Mouse (Mus musculus) testis, postnatal 14 days (tissue): ENCODE data around the gene Lrriq4.
"Not testable (repeated sequence)": the region's sequence is repeated elsewhere in the genome, so short reads cannot be mapped to it uniquely, and the experiment has no call there.

Experiments used
- DNase-seq: peaks from one replicate; pipeline ENCODE4 v3.0.0; 2021; ENCODE audit warnings: low spot score

The Lrriq4 gene

GRCm38 (mm10) chr3:30683190-30683589 lies 38.9 kb downstream of the Lrriq4 start:
- no peak for DNase-seq

- DNase-seq, result no peak
These were observed 42.9 kb downstream of the Lrriq4 start for GRCm38 (mm10) chr3:30687216-30687615.

- no peak for DNase-seq
These were observed 46.7 kb downstream of the Lrriq4 start for GRCm38 (mm10) chr3:30690976-30691375.

GRCm38 (mm10) chr3:30695661-30696060 lies 51.4 kb downstream of the Lrriq4 start:
- DNase-seq, result no peak

- DNase-seq, result peak; percentile 21
These were observed 52.0 kb downstream of the Lrriq4 start for GRCm38 (mm10) chr3:30696346-30696745.

- no peak for DNase-seq
These were observed 53.6 kb downstream of the Lrriq4 start for GRCm38 (mm10) chr3:30697891-30698290.

GRCm38 (mm10) chr3:30699711-30700505 lies 55.6 kb downstream of the Lrriq4 start, which contains the start of gene Lrrc31:
Lrrc31 (minus strand) TSS chr3:30699843.
- not testable (repeated sequence) for DNase-seq

GRCm38 (mm10) chr3:30705977-30706376 lies 61.7 kb downstream of the Lrriq4 start:
- no peak for DNase-seq

- no peak for DNase-seq
These were observed 62.4 kb downstream of the Lrriq4 start for GRCm38 (mm10) chr3:30706614-30707276.

- no peak for DNase-seq
These were observed 65.9 kb downstream of the Lrriq4 start for GRCm38 (mm10) chr3:30710191-30710590.

- DNase-seq, result no peak
These were observed 69.0 kb downstream of the Lrriq4 start for GRCm38 (mm10) chr3:30713334-30713733.

GRCm38 (mm10) chr3:30718649-30719048 lies 74.3 kb downstream of the Lrriq4 start:
- no peak for DNase-seq
